In genomic region chr4:147848584-147848991, GRCm38 (mm10) we compare ENCODE assay signal across 8 mouse cellular contexts. TPM values are rescaled to one million over a fixed set of nuclear protein-coding genes. Genes with fewer than 3 reads are reported as not detected.
DNase-seq lines count a peak whose midpoint lies in the region; ATAC-seq and TF ChIP-seq lines count a peak whose summit lies in the region.

No protein-coding gene starts in this region.

- no peaks in the 10 kb centered on the region; the same call in 1 of the 2 replicates for H3K9me3 ChIP-seq in embryonic facial prominence, embryonic 12.5 days
- no peaks in the 10 kb centered on the region for H3K9me3 ChIP-seq in limb, embryonic 10.5 days (replicated peaks)
- H3K9me3 ChIP-seq in neural tube, embryonic 15.5 days (replicated peaks), result peaks cover 10% of the 10 kb centered on the region

- ATAC-seq in embryonic facial prominence, embryonic 12.5 days (ENCODE audit: insufficient number of reproducible peaks, insufficient read depth, low FRiP score, low TSS enrichment), result peak; percentile 69
- ATAC-seq in neural tube, embryonic 15.5 days (ENCODE audit: low FRiP score), result peak; percentile 80

- no peaks in the 10 kb centered on the region for H3K27me3 ChIP-seq in liver, adult 2 months (ENCODE audit: control insufficient read depth, insufficient read depth, low read length)
- no peaks in the 10 kb centered on the region for H3K27me3 ChIP-seq in embryonic facial prominence, embryonic 12.5 days
- no peaks in the 10 kb centered on the region for H3K27me3 ChIP-seq in limb, embryonic 10.5 days (ENCODE audit: low read depth, poor library complexity, severe bottlenecking)
- no peaks in the 10 kb centered on the region for H3K27me3 ChIP-seq in neural tube, embryonic 15.5 days (replicated peaks)

- H3K4me2 ChIP-seq in embryonic facial prominence, embryonic 12.5 days (replicated peaks), result peak overlapping the region; percentile 55
- peak overlapping the region; percentile 63 for H3K4me2 ChIP-seq in neural tube, embryonic 15.5 days

- peak overlapping the region; percentile 92 for H3K4me3 ChIP-seq in liver, adult 2 months (ENCODE audit: insufficient read depth, low read depth, low read length)
- peak overlapping the region; percentile 80 for H3K4me3 ChIP-seq in embryonic facial prominence, embryonic 12.5 days
- peak overlapping the region; percentile 71 for H3K4me3 ChIP-seq in limb, embryonic 10.5 days
- H3K4me3 ChIP-seq in neural tube, embryonic 15.5 days (replicated peaks), result peak overlapping the region; percentile 60

- no peak for TF ChIP-seq CTCF in liver, adult 2 months (IDR thresholded peaks at IDR 0.05; ENCODE audit: low read depth, low read length)

- peak overlapping the region; percentile 68 for H3K9ac ChIP-seq in liver, adult 2 months (ENCODE audit: low read depth, low read length)
- peak overlapping the region; percentile 69; the same call in 1 of the 2 replicates for H3K9ac ChIP-seq in embryonic facial prominence, embryonic 12.5 days
- H3K9ac ChIP-seq in neural tube, embryonic 15.5 days (replicated peaks), result peak overlapping the region; percentile 67

- no peaks in the 10 kb centered on the region; the same call in 1 of the 2 replicates for H3K36me3 ChIP-seq in liver, adult 2 months (ENCODE audit: control insufficient read depth, insufficient read depth, low read length)
- peaks cover 10% of the 10 kb centered on the region; the same call in 1 of the 2 replicates for H3K36me3 ChIP-seq in embryonic facial prominence, embryonic 12.5 days
- peaks cover 10% of the 10 kb centered on the region for H3K36me3 ChIP-seq in limb, embryonic 10.5 days
- peaks cover 28% of the 10 kb centered on the region for H3K36me3 ChIP-seq in neural tube, embryonic 15.5 days

- TF ChIP-seq POLR2A in liver, adult 2 months (IDR thresholded peaks at IDR 0.05; ENCODE audit: extremely low read depth, insufficient read depth, low read length), result no peak

- intact Hi-C loops in left cerebral cortex, postnatal 4 days (cut with DNase I), result no loop called here

- WGBS in liver, adult 2 months, result 0% methylated on average over 4 of the region's 4 CpGs
- 4% methylated on average over 4 of the region's 4 CpGs for WGBS in embryonic facial prominence, embryonic 12.5 days
- 14% methylated on average over 4 of the region's 4 CpGs for WGBS in limb, embryonic 10.5 days
- 2% methylated on average over 4 of the region's 4 CpGs for WGBS in neural tube, embryonic 15.5 days

- peaks cover 7% of the 10 kb centered on the region for H3K4me1 ChIP-seq in liver, adult 2 months (ENCODE audit: control insufficient read depth, insufficient read depth, low read length)
- H3K4me1 ChIP-seq in embryonic facial prominence, embryonic 12.5 days, result peaks cover 7% of the 10 kb centered on the region; the same call in 1 of the 2 replicates
- H3K4me1 ChIP-seq in limb, embryonic 10.5 days, result peaks cover 14% of the 10 kb centered on the region
- H3K4me1 ChIP-seq in neural tube, embryonic 15.5 days, result peaks cover 14% of the 10 kb centered on the region

- peak overlapping the region; percentile 73 for H3K27ac ChIP-seq in liver, adult 2 months (replicated peaks; ENCODE audit: insufficient read depth, low read depth, low read length)
- H3K27ac ChIP-seq in embryonic facial prominence, embryonic 12.5 days, result no peak overlapping the region
- H3K27ac ChIP-seq in limb, embryonic 10.5 days, result peak overlapping the region; percentile 85
- H3K27ac ChIP-seq in neural tube, embryonic 15.5 days (replicated peaks), result peak overlapping the region; percentile 63

- no peak for DNase-seq in liver, adult 2 months (ENCODE audit: extremely low read depth, low read depth, low spot score)
- no peak for DNase-seq in liver
- no peak for DNase-seq in limb, embryonic 10.5 days (ENCODE audit: low spot score)
- no peak for DNase-seq in left cerebral cortex, postnatal 4 days
- no peak for DNase-seq in thymus, postnatal 36 days
- no peak for DNase-seq in right cerebral cortex, adult 2 months (ENCODE audit: low spot score in 2 of 2)

- H3K79me2 ChIP-seq in liver, adult 2 months (ENCODE audit: control insufficient read depth, insufficient read depth, low read length), result peaks cover 11% of the 10 kb centered on the region; the same call in 1 of the 2 replicates

RNA-seq across cellular contexts. Expression of gene Zfp933, which starts 0.4 kb away (rescaled TPM):
- 3.8 and 4.9 TPM in 2 replicates for total RNA-seq in liver, adult 2 months (2014; rRNA removed)
- polyA plus RNA-seq in liver, adult 2 months (2012; rRNA removed), result 0.56 and 0.61 TPM in 2 replicates
- 6.0 and 7.6 TPM in 2 replicates for polyA plus RNA-seq in embryonic facial prominence, embryonic 12.5 days (2016; fragmentation: Nextera tagmentation; extraction: Ambion mirVana)
- polyA plus RNA-seq in limb, embryonic 10.5 days (2016; fragmentation: Nextera tagmentation; extraction: Ambion mirVana), result 5.2 and 5.4 TPM in 2 replicates
- 6.8 and 7.0 TPM in 2 replicates for polyA plus RNA-seq in neural tube, embryonic 15.5 days (2015; fragmentation: Nextera tagmentation; extraction: Ambion mirVana)
- 10 to 100 TPM; 19.2 to 20.0 TPM for total RNA-seq in left cerebral cortex, postnatal 4 days (2021)

RNA-seq across cellular contexts. Expression of gene Miip, which starts 20.0 kb away (rescaled TPM):
- total RNA-seq in liver, adult 2 months (2014; rRNA removed), result 11.4 and 12.1 TPM in 2 replicates
- 28.4 and 44.3 TPM in 2 replicates for polyA plus RNA-seq in liver, adult 2 months (2012; rRNA removed)
- 42.7 and 45.4 TPM in 2 replicates for polyA plus RNA-seq in embryonic facial prominence, embryonic 12.5 days (2016; fragmentation: Nextera tagmentation; extraction: Ambion mirVana)
- 57.4 and 64.2 TPM in 2 replicates for polyA plus RNA-seq in limb, embryonic 10.5 days (2016; fragmentation: Nextera tagmentation; extraction: Ambion mirVana)
- 36.8 and 41.5 TPM in 2 replicates for polyA plus RNA-seq in neural tube, embryonic 15.5 days (2015; fragmentation: Nextera tagmentation; extraction: Ambion mirVana)
- total RNA-seq in left cerebral cortex, postnatal 4 days (2021), result 10 to 100 TPM; 25.1 to 26.3 TPM

RNA-seq across cellular contexts. Expression of gene Fv1, which starts 20.2 kb away (rescaled TPM):
- total RNA-seq in liver, adult 2 months (2014; rRNA removed), result 3.0 and 3.5 TPM in 2 replicates
- 0.57 and 0.61 TPM in 2 replicates for polyA plus RNA-seq in liver, adult 2 months (2012; rRNA removed)
- 18.9 and 19.0 TPM in 2 replicates for polyA plus RNA-seq in embryonic facial prominence, embryonic 12.5 days (2016; fragmentation: Nextera tagmentation; extraction: Ambion mirVana)
- 13.5 and 13.7 TPM in 2 replicates for polyA plus RNA-seq in limb, embryonic 10.5 days (2016; fragmentation: Nextera tagmentation; extraction: Ambion mirVana)
- polyA plus RNA-seq in neural tube, embryonic 15.5 days (2015; fragmentation: Nextera tagmentation; extraction: Ambion mirVana), result 9.5 and 11.4 TPM in 2 replicates
- total RNA-seq in left cerebral cortex, postnatal 4 days (2021), result 10 to 100 TPM; 10.4 to 11.3 TPM

RNA-seq across cellular contexts. Expression of gene Zfp984, which starts 39.0 kb away (rescaled TPM):
- 1.6 and 2.6 TPM in 2 replicates for total RNA-seq in liver, adult 2 months (2014; rRNA removed)
- 0.05 and 0.20 TPM in 2 replicates for polyA plus RNA-seq in liver, adult 2 months (2012; rRNA removed)
- polyA plus RNA-seq in embryonic facial prominence, embryonic 12.5 days (2016; fragmentation: Nextera tagmentation; extraction: Ambion mirVana), result 5.9 and 8.4 TPM in 2 replicates
- polyA plus RNA-seq in limb, embryonic 10.5 days (2016; fragmentation: Nextera tagmentation; extraction: Ambion mirVana), result 9.0 and 9.3 TPM in 2 replicates
- 4.0 and 6.3 TPM in 2 replicates for polyA plus RNA-seq in neural tube, embryonic 15.5 days (2015; fragmentation: Nextera tagmentation; extraction: Ambion mirVana)
- 1 to 10 TPM; 4.3 to 6.6 TPM for total RNA-seq in left cerebral cortex, postnatal 4 days (2021)

RNA-seq across cellular contexts. Expression of gene Mfn2, which starts 55.9 kb away (rescaled TPM):
- total RNA-seq in liver, adult 2 months (2014; rRNA removed), result 36.6 and 37.7 TPM in 2 replicates
- polyA plus RNA-seq in liver, adult 2 months (2012; rRNA removed), result 49.4 and 50.3 TPM in 2 replicates
- 38.2 and 42.6 TPM in 2 replicates for polyA plus RNA-seq in embryonic facial prominence, embryonic 12.5 days (2016; fragmentation: Nextera tagmentation; extraction: Ambion mirVana)
- polyA plus RNA-seq in limb, embryonic 10.5 days (2016; fragmentation: Nextera tagmentation; extraction: Ambion mirVana), result 29.7 and 31.5 TPM in 2 replicates
- 89.9 and 100 TPM in 2 replicates for polyA plus RNA-seq in neural tube, embryonic 15.5 days (2015; fragmentation: Nextera tagmentation; extraction: Ambion mirVana)
- total RNA-seq in left cerebral cortex, postnatal 4 days (2021), result 100 to 1,000 TPM; 134 to 155 TPM
